Mouse (Mus musculus) ES-Bruce4 (cell line): Measurements from ENCODE around the gene Nudt14. TPM values are rescaled to one million over a fixed set of nuclear protein-coding genes. Genes with fewer than 3 reads are reported as not detected.

Experiments
- H3K27ac ChIP-seq: 2 replicates; pipeline ENCODE4 v1.5.1; 2012; ENCODE audit warnings: low read length, inconsistent platforms; ENCODE audit not compliant: insufficient read depth
- H3K27me3 ChIP-seq: 2 replicates; pipeline ENCODE4 v1.6.1; 2012; ENCODE audit warnings: mild to moderate bottlenecking, low read length, inconsistent platforms; ENCODE audit not compliant: control insufficient read depth, poor library complexity, insufficient read depth, severe bottlenecking
- H3K36me3 ChIP-seq: 2 replicates; pipeline ENCODE4 v1.6.1; 2012; ENCODE audit warnings: inconsistent platforms, mild to moderate bottlenecking, low read length, moderate library complexity; ENCODE audit not compliant: control insufficient read depth, poor library complexity, insufficient read depth, severe bottlenecking
- H3K4me1 ChIP-seq: one replicate; pipeline ENCODE4 v1.8.1; 2011; ENCODE audit warnings: low read length; ENCODE audit not compliant: control insufficient read depth, insufficient read depth
- H3K4me3 ChIP-seq: 2 replicates; pipeline ENCODE4 v1.5.1; 2011; ENCODE audit warnings: low read depth, mild to moderate bottlenecking, low read length
- H3K9ac ChIP-seq: 2 replicates; pipeline ENCODE4 v1.6.1; 2012; ENCODE audit warnings: low read depth, mild to moderate bottlenecking, inconsistent platforms; ENCODE audit not compliant: poor library complexity, severe bottlenecking
- H3K9me3 ChIP-seq: replicated peaks from 2 replicates; pipeline ENCODE4 v1.6.1; 2012; ENCODE audit warnings: mild to moderate bottlenecking, low read length, inconsistent platforms; ENCODE audit not compliant: control insufficient read depth, poor library complexity, insufficient read depth, severe bottlenecking
- CTCF ChIP-seq: IDR thresholded peaks from one replicate; pipeline ENCODE4 v1.8.1; 2011; ENCODE audit warnings: low read depth, low read length
- EP300 ChIP-seq: IDR thresholded peaks from 2 replicates; pipeline ENCODE4 v1.6.1; 2011; ENCODE audit warnings: low read depth, low read length; ENCODE audit not compliant: insufficient read depth
- POLR2A ChIP-seq: IDR thresholded peaks from one replicate; pipeline ENCODE4 v1.8.1; 2011; ENCODE audit warnings: low read length; ENCODE audit not compliant: insufficient read depth
- polyA plus RNA-seq: library from polyadenylated mRNA; stranded (reverse); fragments of >200 nt; gene quantifications from 2 replicates; pipeline ENCODE4 v1.2.4, GENCODE M21; 2011; ENCODE audit warnings: low read depth; ENCODE audit not compliant: missing spikeins, insufficient read depth, insufficient read length

The Nudt14 gene
- polyA plus RNA-seq, 1 experiment = 48.8 TPM

DNA sequence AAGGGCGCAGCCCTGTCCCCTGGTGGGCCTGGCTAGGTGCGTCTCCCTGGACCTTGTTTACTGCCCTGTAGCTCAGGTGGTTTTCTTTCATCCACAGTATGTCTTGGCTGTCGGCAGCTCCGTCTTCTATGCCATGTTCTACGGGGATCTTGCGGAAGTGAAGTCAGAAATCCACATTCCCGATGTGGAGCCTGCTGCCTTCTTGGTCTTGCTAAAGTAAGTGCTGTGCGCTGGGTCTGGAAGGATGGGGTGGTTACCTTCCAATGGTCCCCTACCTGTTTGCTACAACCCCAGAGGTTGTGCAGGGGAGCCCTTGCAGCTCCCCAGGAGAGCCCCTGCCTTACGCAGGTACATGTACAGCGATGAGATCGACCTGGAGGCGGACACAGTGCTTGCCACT is 35.2 kb upstream of the Nudt14 start:
- Histone ChIP-seq H3K36me3 (peaks cover 9% of the 10 kb centered on the region; the same call in 1 of the 2 replicates), H3K9ac (peak overlapping the region; percentile 91), H3K9me3 (no peaks in the 10 kb centered on the region), H3K4me1 (peaks cover 4% of the 10 kb centered on the region), H3K4me3 (peak overlapping the region; percentile 91), H3K27ac (no peak overlapping the region), H3K27me3 (no peaks in the 10 kb centered on the region)
- TF ChIP-seq CTCF = no peak
- no peak for TF ChIP-seq EP300
- no peak for TF ChIP-seq POLR2A

DNA sequence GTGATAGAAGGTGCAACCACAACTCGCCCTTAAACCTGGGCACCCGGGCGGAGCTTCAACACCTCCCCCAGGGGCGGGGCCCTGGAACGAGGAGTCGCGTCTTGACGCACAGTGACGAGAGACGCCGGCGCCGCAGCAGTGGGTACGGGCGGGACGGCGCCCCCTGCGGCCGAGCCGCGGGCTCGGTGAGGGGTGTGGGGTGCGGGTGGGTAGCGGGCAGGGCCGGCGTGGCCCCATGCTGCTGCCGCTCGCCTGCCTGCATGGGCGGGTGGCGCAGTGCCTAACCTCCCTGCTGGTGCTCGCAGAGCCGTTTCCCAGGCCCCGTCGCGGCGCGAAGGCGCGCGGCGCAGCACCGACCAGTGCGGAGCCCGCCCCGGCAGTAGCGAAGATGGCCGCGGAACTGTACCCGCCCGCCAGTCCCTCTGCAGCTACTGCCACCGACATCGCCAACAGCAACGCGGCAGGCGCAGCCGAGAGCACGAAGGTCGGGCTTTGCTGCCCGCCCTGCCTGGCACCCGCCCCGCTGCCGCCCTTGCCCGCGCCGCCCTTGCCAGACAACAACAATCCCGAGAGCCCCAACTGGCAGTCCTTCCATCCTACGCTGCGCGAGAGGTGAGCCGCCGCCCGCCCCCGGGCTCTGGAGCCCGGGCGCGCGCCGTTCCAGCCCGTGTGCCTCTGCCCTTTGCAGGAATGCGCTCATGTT is 34.6 kb upstream of the Nudt14 start, which contains the start of gene Btbd6:
Gene Btbd6, plus strand, starts transcription at position 112 of the 703 bp plus-strand sequence.
- Histone ChIP-seq H3K4me3 (peak within 1 kb of the TSS; percentile 91), H3K9me3 (no peaks in the 10 kb centered on the region), H3K27ac (no peak within 1 kb of the TSS), H3K9ac (peak within 1 kb of the TSS; percentile 91), H3K27me3 (no peaks in the 10 kb centered on the region), H3K36me3 (peaks cover 9% of the 10 kb centered on the region; the same call in 1 of the 2 replicates), H3K4me1 (peaks cover 4% of the 10 kb centered on the region)
- TF ChIP-seq EP300 = no peak
- peak; percentile 60 for TF ChIP-seq POLR2A
- TF ChIP-seq CTCF = peak; percentile 38

GRCm38 (mm10) chr12:112974736-112975135 is 32.8 kb upstream of the Nudt14 start:
- H3K36me3 ChIP-seq = peaks cover 11% of the 10 kb centered on the region; the same call in 1 of the 2 replicates

DNA sequence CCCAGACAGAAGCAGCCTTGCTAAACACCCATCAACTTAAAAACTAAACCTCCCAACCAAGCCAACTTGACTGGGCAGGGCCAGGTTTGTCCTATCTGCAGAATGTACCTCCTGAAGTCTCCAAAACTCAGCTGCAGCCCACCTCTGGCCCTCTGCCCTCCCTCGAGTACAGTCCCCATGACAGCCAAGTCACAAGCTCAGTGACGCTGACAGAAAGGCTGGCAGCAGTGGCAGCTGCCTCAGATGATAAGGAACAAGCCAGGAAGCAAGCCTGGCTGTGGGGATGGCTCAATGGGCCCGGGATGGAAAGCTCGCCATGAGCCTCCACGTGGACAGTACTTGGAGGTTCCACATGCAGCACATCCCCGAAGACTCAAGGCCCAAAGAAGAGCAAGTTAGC is 27.7 kb upstream of the Nudt14 start:
- H3K4me1 ChIP-seq = no peaks in the 10 kb centered on the region
- peaks cover 7% of the 10 kb centered on the region; the same call in 1 of the 2 replicates for H3K36me3 ChIP-seq
- no peak overlapping the region for H3K4me3 ChIP-seq
- no peak overlapping the region for H3K9ac ChIP-seq
- H3K9me3 ChIP-seq = no peaks in the 10 kb centered on the region
- H3K27me3 ChIP-seq = no peaks in the 10 kb centered on the region
- TF ChIP-seq POLR2A (no peak), CTCF (no peak), EP300 (no peak)
- no peak overlapping the region for H3K27ac ChIP-seq

More at GRCm38 (mm10) chr12:112974736-112975135, 32.8 kb upstream of the Nudt14 start:
- no peak overlapping the region for H3K9ac ChIP-seq
- no peak for TF ChIP-seq CTCF
- TF ChIP-seq POLR2A = no peak
- no peak for TF ChIP-seq EP300
- H3K9me3 ChIP-seq = no peaks in the 10 kb centered on the region
- H3K27me3 ChIP-seq = no peaks in the 10 kb centered on the region
- H3K4me3 ChIP-seq = no peak overlapping the region
- no peak overlapping the region for H3K27ac ChIP-seq
- H3K4me1 ChIP-seq = peaks cover 4% of the 10 kb centered on the region

GRCm38 (mm10) chr12:112968943-112969342 is 27.0 kb upstream of the Nudt14 start:
- no peaks in the 10 kb centered on the region for H3K9me3 ChIP-seq
- H3K4me1 ChIP-seq = no peaks in the 10 kb centered on the region
- H3K27ac ChIP-seq = no peak overlapping the region
- no peak overlapping the region for H3K4me3 ChIP-seq
- TF ChIP-seq POLR2A (no peak), CTCF (no peak), EP300 (no peak)
- H3K9ac ChIP-seq = no peak overlapping the region
- H3K36me3 ChIP-seq = peaks cover 11% of the 10 kb centered on the region; the same call in 1 of the 2 replicates
- no peaks in the 10 kb centered on the region for H3K27me3 ChIP-seq

GRCm38 (mm10) chr12:112965783-112966182 is 23.9 kb upstream of the Nudt14 start:
- Histone ChIP-seq H3K36me3 (peaks cover 12% of the 10 kb centered on the region; the same call in 1 of the 2 replicates), H3K4me3 (no peak overlapping the region), H3K4me1 (no peaks in the 10 kb centered on the region), H3K27me3 (no peaks in the 10 kb centered on the region), H3K9me3 (no peaks in the 10 kb centered on the region), H3K27ac (no peak overlapping the region), H3K9ac (no peak overlapping the region)
- TF ChIP-seq EP300 (no peak), CTCF (no peak), POLR2A (no peak)
